Mouse (Mus musculus): ENCODE data around the gene Ube2v1. TPM values are rescaled to one million over a fixed set of nuclear protein-coding genes. Genes with fewer than 3 reads are reported as not detected.
A peak's percentile ranks its signal among the peaks of the same experiment; 100 is the strongest.

Gene Ube2v1
- polyA plus RNA-seq, 1 experiment from 2014 or later: 281 TPM

GRCm38 (mm10) chr2:167665972-167666713 is 34.2 kb upstream of the Ube2v1 start:
- 86% methylated on average over 18 of the region's 18 CpGs for WGBS

GRCm38 (mm10) chr2:167662713-167663112 is 30.8 kb upstream of the Ube2v1 start:
- Histone ChIP-seq H3K9ac (replicated peaks; ENCODE audit: low read depth, low read length) (no peak overlapping the region), H3K36me3 (ENCODE audit: control insufficient read depth, insufficient read depth) (no peaks in the 10 kb centered on the region), H3K4me3 (replicated peaks; ENCODE audit: low read length) (no peak overlapping the region), H3K27me3 (replicated peaks; ENCODE audit: control insufficient read depth, insufficient read depth, low read length) (peaks cover 2% of the 10 kb centered on the region; the same call in 1 of the 2 replicates), H3K27ac (ENCODE audit: low read length) (no peak overlapping the region), H3K9me3 (ENCODE audit: control insufficient read depth, low read length) (no peaks in the 10 kb centered on the region), H3K4me2 (ENCODE audit: low read length) (no peak overlapping the region), H3K4me1 (replicated peaks; ENCODE audit: control insufficient read depth, insufficient read depth, low read length) (peaks cover 27% of the 10 kb centered on the region)
- WGBS: 49% methylated on average over 6 of the region's 6 CpGs
- ATAC-seq: no peak

More at GRCm38 (mm10) chr2:167665972-167666713, 34.2 kb upstream of the Ube2v1 start:
- Histone ChIP-seq H3K27ac (ENCODE audit: low read length) (no peak overlapping the region), H3K4me1 (replicated peaks; ENCODE audit: control insufficient read depth, insufficient read depth, low read length) (peaks cover 5% of the 10 kb centered on the region), H3K4me3 (replicated peaks; ENCODE audit: low read length) (no peak overlapping the region), H3K9me3 (ENCODE audit: control insufficient read depth, low read length) (no peaks in the 10 kb centered on the region), H3K36me3 (ENCODE audit: control insufficient read depth, insufficient read depth) (no peaks in the 10 kb centered on the region), H3K9ac (replicated peaks; ENCODE audit: low read depth, low read length) (no peak overlapping the region), H3K4me2 (ENCODE audit: low read length) (no peak overlapping the region), H3K27me3 (replicated peaks; ENCODE audit: control insufficient read depth, insufficient read depth, low read length) (peaks cover 2% of the 10 kb centered on the region; the same call in 1 of the 2 replicates)
- ATAC-seq: no peak

- under 1% methylated on average over 109 of the region's 110 CpGs for WGBS
- peak; percentile 92 for ATAC-seq
- Histone ChIP-seq H3K36me3 (ENCODE audit: control insufficient read depth, insufficient read depth) (no peaks in the 10 kb centered on the region), H3K4me1 (replicated peaks; ENCODE audit: control insufficient read depth, insufficient read depth, low read length) (peaks cover 27% of the 10 kb centered on the region), H3K4me3 (replicated peaks; ENCODE audit: low read length) (peak within 1 kb of the TSS; percentile 94), H3K9ac (replicated peaks; ENCODE audit: low read depth, low read length) (peak within 1 kb of the TSS; percentile 85), H3K27me3 (replicated peaks; ENCODE audit: control insufficient read depth, insufficient read depth, low read length) (peaks cover 2% of the 10 kb centered on the region; the same call in 1 of the 2 replicates), H3K9me3 (ENCODE audit: control insufficient read depth, low read length) (no peaks in the 10 kb centered on the region), H3K4me2 (ENCODE audit: low read length) (peak within 1 kb of the TSS; percentile 97), H3K27ac (ENCODE audit: low read length) (peak within 1 kb of the TSS; percentile 50)
Observed at GRCm38 (mm10) chr2:167661270-167662203, 29.6 kb upstream of the Ube2v1 start, which contains the start of gene Gm20431. Gene Gm20431 (minus strand): TSS chr2:167661496.

GRCm38 (mm10) chr2:167660611-167660971 is 28.7 kb upstream of the Ube2v1 start:
- no peaks in the 10 kb centered on the region for H3K9me3 ChIP-seq (ENCODE audit: control insufficient read depth, low read length)
- ATAC-seq: peak; percentile 4; the same call in 1 of the 2 replicates
- no peak overlapping the region for H3K27ac ChIP-seq (ENCODE audit: low read length)
- peak overlapping the region; percentile 94 for H3K4me3 ChIP-seq (replicated peaks; ENCODE audit: low read length)
- peak overlapping the region; percentile 85 for H3K9ac ChIP-seq (replicated peaks; ENCODE audit: low read depth, low read length)
- peaks cover 2% of the 10 kb centered on the region; the same call in 1 of the 2 replicates for H3K27me3 ChIP-seq (replicated peaks; ENCODE audit: control insufficient read depth, insufficient read depth, low read length)
- H3K4me1 ChIP-seq (replicated peaks; ENCODE audit: control insufficient read depth, insufficient read depth, low read length): peaks cover 27% of the 10 kb centered on the region
- WGBS: under 1% methylated on average over 12 of the region's 12 CpGs
- H3K36me3 ChIP-seq (ENCODE audit: control insufficient read depth, insufficient read depth): no peaks in the 10 kb centered on the region
- H3K4me2 ChIP-seq (ENCODE audit: low read length): peak overlapping the region; percentile 97

- peaks cover 2% of the 10 kb centered on the region; the same call in 1 of the 2 replicates for H3K27me3 ChIP-seq (replicated peaks; ENCODE audit: control insufficient read depth, insufficient read depth, low read length)
- H3K9me3 ChIP-seq (ENCODE audit: control insufficient read depth, low read length): no peaks in the 10 kb centered on the region
- whole genome bisulfite sequencing: 22% methylated on average over 13 of the region's 13 CpGs
- H3K4me3 ChIP-seq (replicated peaks; ENCODE audit: low read length): peak overlapping the region; percentile 94
- H3K27ac ChIP-seq (ENCODE audit: low read length): no peak overlapping the region
- ATAC-seq: no peak
- no peaks in the 10 kb centered on the region for H3K36me3 ChIP-seq (ENCODE audit: control insufficient read depth, insufficient read depth)
- peak overlapping the region; percentile 85 for H3K9ac ChIP-seq (replicated peaks; ENCODE audit: low read depth, low read length)
- H3K4me1 ChIP-seq (replicated peaks; ENCODE audit: control insufficient read depth, insufficient read depth, low read length): peaks cover 27% of the 10 kb centered on the region
- H3K4me2 ChIP-seq (ENCODE audit: low read length): peak overlapping the region; percentile 97
Observed at GRCm38 (mm10) chr2:167659847-167660610, 28.1 kb upstream of the Ube2v1 start.

- no peak overlapping the region for H3K4me2 ChIP-seq (ENCODE audit: low read length)
- H3K9me3 ChIP-seq (ENCODE audit: control insufficient read depth, low read length): no peaks in the 10 kb centered on the region
- no peak for ATAC-seq
- no peaks in the 10 kb centered on the region for H3K36me3 ChIP-seq (ENCODE audit: control insufficient read depth, insufficient read depth)
- no peak overlapping the region for H3K9ac ChIP-seq (replicated peaks; ENCODE audit: low read depth, low read length)
- 84% methylated on average over 10 of the region's 10 CpGs for WGBS
- H3K4me3 ChIP-seq (replicated peaks; ENCODE audit: low read length): no peak overlapping the region
- H3K27me3 ChIP-seq (replicated peaks; ENCODE audit: control insufficient read depth, insufficient read depth, low read length): peaks cover 2% of the 10 kb centered on the region; the same call in 1 of the 2 replicates
- H3K4me1 ChIP-seq (replicated peaks; ENCODE audit: control insufficient read depth, insufficient read depth, low read length): peaks cover 27% of the 10 kb centered on the region
- no peak overlapping the region for H3K27ac ChIP-seq (ENCODE audit: low read length)
Observed at GRCm38 (mm10) chr2:167659177-167659846, 27.4 kb upstream of the Ube2v1 start.

GRCm38 (mm10) chr2:167658712-167659111 is 26.8 kb upstream of the Ube2v1 start:
- H3K27ac ChIP-seq (ENCODE audit: low read length): no peak overlapping the region
- no peak for ATAC-seq
- no peaks in the 10 kb centered on the region; the same call in 1 of the 2 replicates for H3K36me3 ChIP-seq (ENCODE audit: control insufficient read depth, insufficient read depth)
- H3K27me3 ChIP-seq (replicated peaks; ENCODE audit: control insufficient read depth, insufficient read depth, low read length): peaks cover 2% of the 10 kb centered on the region; the same call in 1 of the 2 replicates
- peaks cover 27% of the 10 kb centered on the region for H3K4me1 ChIP-seq (replicated peaks; ENCODE audit: control insufficient read depth, insufficient read depth, low read length)
- no peak overlapping the region for H3K9ac ChIP-seq (replicated peaks; ENCODE audit: low read depth, low read length)
- no peak overlapping the region for H3K4me3 ChIP-seq (replicated peaks; ENCODE audit: low read length)
- 80% methylated on average over 11 of the region's 11 CpGs for WGBS
- H3K4me2 ChIP-seq (ENCODE audit: low read length): no peak overlapping the region
- H3K9me3 ChIP-seq (ENCODE audit: control insufficient read depth, low read length): no peaks in the 10 kb centered on the region

GRCm38 (mm10) chr2:167657973-167658372 is 26.1 kb upstream of the Ube2v1 start:
- 90% methylated on average over 4 of the region's 4 CpGs for WGBS
- Histone ChIP-seq H3K9me3 (ENCODE audit: control insufficient read depth, low read length) (no peaks in the 10 kb centered on the region), H3K4me1 (replicated peaks; ENCODE audit: control insufficient read depth, insufficient read depth, low read length) (peaks cover 27% of the 10 kb centered on the region), H3K27ac (ENCODE audit: low read length) (no peak overlapping the region), H3K9ac (replicated peaks; ENCODE audit: low read depth, low read length) (no peak overlapping the region), H3K27me3 (replicated peaks; ENCODE audit: control insufficient read depth, insufficient read depth, low read length) (no peaks in the 10 kb centered on the region; the same call in 1 of the 2 replicates), H3K4me3 (replicated peaks; ENCODE audit: low read length) (no peak overlapping the region), H3K36me3 (ENCODE audit: control insufficient read depth, insufficient read depth) (no peaks in the 10 kb centered on the region; the same call in 1 of the 2 replicates), H3K4me2 (ENCODE audit: low read length) (no peak overlapping the region)
- ATAC-seq: no peak
